In the genomic region with DNA sequence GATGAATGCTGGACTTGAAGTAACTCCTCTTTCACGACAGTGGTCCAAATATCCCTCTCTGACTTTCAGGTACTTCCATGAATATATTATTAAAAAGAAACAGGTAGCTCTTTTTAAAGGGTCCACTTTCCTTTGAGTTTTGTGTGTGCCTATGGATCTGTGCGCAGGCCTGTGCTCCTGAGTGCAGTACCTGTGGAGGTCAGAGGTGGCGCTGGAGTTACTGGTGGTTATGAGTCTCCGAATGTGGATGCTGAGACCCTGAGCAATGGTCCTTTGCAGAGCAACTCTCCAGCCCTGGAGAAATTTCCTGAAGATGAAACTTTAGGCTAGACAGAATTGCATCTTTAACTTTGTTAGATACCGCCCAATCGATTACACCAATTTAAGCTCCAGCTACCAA, we compare ENCODE assay signal across 29 mouse cellular contexts.
DNase-seq lines count a peak whose midpoint lies in the region; ATAC-seq and TF ChIP-seq lines count a peak whose summit lies in the region.
"Had no signal": no experiment of that assay in that cellular context is flagged by ENCODE, and none has a peak within 500 bp of the region (broad histone marks: within the 10 kb centered on the region; RNA-seq: fewer than 3 reads in every experiment).

No protein-coding gene starts in this region.

- DNase-seq in lung, embryonic 14.5 days: no peak
- no peak for DNase-seq in lung, postnatal 10 days
- DNase-seq in ES-CJ7 (ENCODE audit: low read depth, low spot score): peak; percentile 25
- peak; percentile 46 for DNase-seq in ZHBTc4 (ENCODE audit: low read depth, low spot score)
- DNase-seq in cerebellum, adult 11-12 months: no peak
- no peak for DNase-seq in adrenal gland, postnatal 25 days
- DNase-seq: adrenal gland, postnatal 10 days; cerebellum, adult 11 months; cerebellum, adult 8-10 months; cerebellum, postnatal 10 days; cerebellum, postnatal 36 days; embryo, embryonic 11 days; gastrocnemius, postnatal 25 days; heart, adult 18-20 months; heart, postnatal 10 days; heart, postnatal 4 days; kidney, adult 11 months had no signal

- ATAC-seq in lung, embryonic 14.5 days (ENCODE audit: insufficient read depth): no peak
- ATAC-seq: CD4-positive, CD25-positive, alpha-beta regulatory T cell, adult 4 months; forebrain, embryonic 15.5 days; intestine, embryonic 15.5 days had no signal

- no peak overlapping the region for H3K9ac ChIP-seq in lung, embryonic 14.5 days
- H3K9ac ChIP-seq: embryonic facial prominence, embryonic 13.5 days; forebrain, embryonic 12.5 days; forebrain, embryonic 15.5 days; heart, embryonic 12.5 days; heart, embryonic 15.5 days; hindbrain, embryonic 15.5 days; intestine, embryonic 15.5 days had no signal

- no peak overlapping the region for H3K4me2 ChIP-seq in lung, embryonic 14.5 days
- H3K4me2 ChIP-seq: embryonic facial prominence, embryonic 13.5 days; forebrain, embryonic 12.5 days; forebrain, embryonic 15.5 days; heart, embryonic 12.5 days; heart, embryonic 15.5 days; hindbrain, embryonic 15.5 days; intestine, embryonic 15.5 days had no signal

- no peak overlapping the region for H3K4me3 ChIP-seq in lung, embryonic 14.5 days (ENCODE audit: low read depth, low read length)
- H3K4me3 ChIP-seq in E14TG2a.4 (replicated peaks; ENCODE audit: low read length): no peak overlapping the region
- H3K4me3 ChIP-seq: embryonic facial prominence, embryonic 10.5 days; embryonic facial prominence, embryonic 13.5 days; erythroblast, embryonic 14.5 days; forebrain, embryonic 12.5 days; forebrain, embryonic 15.5 days; heart, embryonic 12.5 days; heart, embryonic 15.5 days; hindbrain, embryonic 15.5 days; intestine, embryonic 15.5 days had no signal

- no peaks in the 10 kb centered on the region for H3K36me3 ChIP-seq in lung, embryonic 14.5 days (ENCODE audit: insufficient read depth)
- H3K36me3 ChIP-seq in E14TG2a.4 (ENCODE audit: insufficient read depth, low read length): no peaks in the 10 kb centered on the region
- H3K36me3 ChIP-seq: embryonic facial prominence, embryonic 10.5 days; embryonic facial prominence, embryonic 13.5 days; forebrain, embryonic 12.5 days; forebrain, embryonic 15.5 days; G1E; heart, embryonic 12.5 days; heart, embryonic 15.5 days; hindbrain, embryonic 15.5 days; intestine, embryonic 15.5 days had no signal

- no peaks in the 10 kb centered on the region for H3K4me1 ChIP-seq in lung, embryonic 14.5 days (ENCODE audit: insufficient read depth)
- peaks cover 11% of the 10 kb centered on the region; the same call in 1 of the 2 replicates for H3K4me1 ChIP-seq in E14TG2a.4 (replicated peaks; ENCODE audit: low read depth, low read length)
- H3K4me1 ChIP-seq: embryonic facial prominence, embryonic 10.5 days; embryonic facial prominence, embryonic 13.5 days; forebrain, embryonic 12.5 days; forebrain, embryonic 15.5 days; heart, embryonic 12.5 days; heart, embryonic 15.5 days; intestine, embryonic 15.5 days had no signal

- H3K27me3 ChIP-seq in lung, embryonic 14.5 days (ENCODE audit: insufficient read depth, low read length): no peaks in the 10 kb centered on the region
- no peaks in the 10 kb centered on the region for H3K27me3 ChIP-seq in E14TG2a.4 (ENCODE audit: insufficient read depth, low read length)
- H3K27me3 ChIP-seq: forebrain, embryonic 12.5 days; forebrain, embryonic 15.5 days; heart, embryonic 12.5 days; heart, embryonic 15.5 days; hindbrain, embryonic 15.5 days; intestine, embryonic 15.5 days had no signal

- 0 out of 2 replicates have a peak, but pooled peaks have one; percentile 19 for TF ChIP-seq CTCF in lung, embryonic 14.5 days (IDR thresholded peaks at IDR 0.05; ENCODE audit: low read depth)
- TF ChIP-seq CTCF in E14TG2a.4 (conservative IDR thresholded peaks at IDR 0.05; ENCODE audit: low read length): peak; percentile 69

- H3K27ac ChIP-seq in lung, embryonic 14.5 days (ENCODE audit: low read depth): no peak overlapping the region
- H3K27ac ChIP-seq: embryonic facial prominence, embryonic 10.5 days; embryonic facial prominence, embryonic 13.5 days; forebrain, embryonic 12.5 days; forebrain, embryonic 15.5 days; heart, embryonic 15.5 days; hindbrain, embryonic 15.5 days; intestine, embryonic 15.5 days had no signal

- WGBS in lung, embryonic 14.5 days: 86% methylated on average over 6 of the region's 6 CpGs

- no peaks in the 10 kb centered on the region for H3K9me3 ChIP-seq in lung, embryonic 14.5 days (ENCODE audit: low read depth, low read length)
- H3K9me3 ChIP-seq in E14TG2a.4 (ENCODE audit: low read length): no peaks in the 10 kb centered on the region; the same call in 1 of the 2 replicates
- H3K9me3 ChIP-seq: embryonic facial prominence, embryonic 10.5 days; embryonic facial prominence, embryonic 13.5 days; forebrain, embryonic 12.5 days; forebrain, embryonic 15.5 days; heart, embryonic 12.5 days; heart, embryonic 15.5 days; hindbrain, embryonic 15.5 days; intestine, embryonic 15.5 days had no signal

Comparison
In these comparisons a context has a peak if more than half of its experiments do, and no peak if none do; other contexts are left out.
1. DNase-seq: peak in ES-CJ7 (single experiment) and ZHBTc4 (single experiment); none in lung, embryonic 14.5 days (single experiment), lung, postnatal 10 days (single experiment), cerebellum, adult 11-12 months (single experiment) and adrenal gland, postnatal 25 days (single experiment).